Mouse (Mus musculus): ENCODE results near the gene Eml2.
"Not testable (repeated sequence)": the region's sequence is repeated elsewhere in the genome, so short reads cannot be mapped to it uniquely, and the experiment has no call there.

The Eml2 gene

DNA sequence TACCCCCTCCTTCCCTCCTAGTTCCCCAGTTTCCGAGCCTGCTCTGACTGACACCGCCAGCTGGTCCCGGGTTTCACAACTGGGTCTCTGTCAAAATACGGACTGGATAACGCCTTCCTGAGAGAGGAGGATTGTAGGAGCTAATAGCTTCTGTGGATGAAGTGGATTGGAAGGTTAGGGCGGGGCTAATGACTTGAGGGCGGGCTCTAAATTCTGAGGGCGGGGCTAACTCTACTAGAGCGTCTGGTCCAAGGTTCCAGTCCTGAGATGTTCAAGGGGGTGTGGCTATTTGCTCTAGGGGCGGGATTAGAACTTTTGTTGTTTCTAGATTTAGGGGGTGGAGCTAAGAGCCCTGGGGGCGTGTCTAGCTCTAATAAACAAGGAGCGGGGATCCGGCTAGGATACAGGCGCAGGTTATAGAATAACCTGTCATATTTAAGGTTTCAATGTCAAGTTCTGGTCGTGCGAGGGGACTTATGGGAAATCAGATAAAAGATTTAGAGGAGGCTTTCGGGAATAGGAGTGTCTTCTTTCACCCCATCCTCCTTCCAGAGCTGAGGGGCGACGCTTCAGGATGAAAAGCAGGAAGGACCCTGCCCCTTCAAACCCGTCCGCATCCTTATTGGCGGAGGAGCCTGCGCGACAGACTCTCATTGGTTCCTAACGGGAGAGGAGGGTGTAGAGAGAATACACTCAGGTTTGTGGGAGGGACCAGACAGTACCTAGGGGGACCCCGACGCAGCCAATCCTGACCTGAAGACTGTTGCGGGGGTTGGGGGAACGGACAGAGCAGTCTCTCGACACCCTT lies at the start of gene Eml2:
TSS of gene Eml2 (plus strand) at position 714 of the 808 bp plus-strand sequence.
- peak; percentile 85 for ATAC-seq (ENCODE audit: insufficient number of reproducible peaks, low FRiP score, low TSS enrichment)

DNA sequence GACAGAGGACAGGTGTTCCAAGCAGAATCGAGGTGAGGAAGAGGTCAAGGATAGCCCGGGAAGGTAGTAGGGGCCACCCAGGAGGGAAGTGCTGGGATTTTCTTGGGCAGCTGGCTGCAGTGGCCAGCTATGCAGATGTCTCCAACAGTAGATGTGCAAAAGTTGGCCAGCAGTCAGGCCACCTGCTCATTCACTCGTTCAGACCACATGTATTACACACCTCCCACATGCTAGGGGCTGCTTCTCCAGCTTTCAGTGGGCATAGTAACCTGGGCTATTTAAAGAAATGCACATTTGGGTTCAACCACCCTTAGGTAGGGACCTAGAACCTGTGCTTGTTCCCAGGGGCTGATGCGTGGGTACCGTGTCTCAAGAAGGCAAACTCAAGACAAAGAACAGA lies 48.5 kb upstream of the Eml2 start:
- no peak for ATAC-seq (ENCODE audit: insufficient number of reproducible peaks, low FRiP score, low TSS enrichment)

DNA sequence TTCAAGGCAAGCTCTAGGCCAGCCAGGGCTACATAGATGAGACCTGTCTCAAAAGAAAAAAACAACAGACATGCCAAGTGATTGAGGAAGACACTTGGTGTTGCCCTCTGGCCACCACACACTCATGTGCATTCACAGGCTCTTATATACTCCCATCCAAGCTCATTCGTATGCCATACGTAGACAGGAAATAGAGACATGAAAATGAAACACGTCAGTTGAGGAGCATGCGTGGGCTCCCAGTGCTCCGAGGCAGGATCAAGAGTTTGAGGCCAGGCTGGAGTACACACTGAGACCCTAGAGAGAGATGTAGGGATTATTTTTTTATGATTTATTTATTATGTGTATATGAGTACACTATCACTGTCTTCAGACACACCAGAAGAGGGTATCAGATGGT lies 46.8 kb upstream of the Eml2 start:
- ATAC-seq (ENCODE audit: insufficient number of reproducible peaks, low FRiP score, low TSS enrichment): no peak

- ATAC-seq (ENCODE audit: insufficient number of reproducible peaks, low FRiP score, low TSS enrichment): no peak
Observed at GRCm38 (mm10) chr7:19130657-19131056, 45.6 kb upstream of the Eml2 start.

DNA sequence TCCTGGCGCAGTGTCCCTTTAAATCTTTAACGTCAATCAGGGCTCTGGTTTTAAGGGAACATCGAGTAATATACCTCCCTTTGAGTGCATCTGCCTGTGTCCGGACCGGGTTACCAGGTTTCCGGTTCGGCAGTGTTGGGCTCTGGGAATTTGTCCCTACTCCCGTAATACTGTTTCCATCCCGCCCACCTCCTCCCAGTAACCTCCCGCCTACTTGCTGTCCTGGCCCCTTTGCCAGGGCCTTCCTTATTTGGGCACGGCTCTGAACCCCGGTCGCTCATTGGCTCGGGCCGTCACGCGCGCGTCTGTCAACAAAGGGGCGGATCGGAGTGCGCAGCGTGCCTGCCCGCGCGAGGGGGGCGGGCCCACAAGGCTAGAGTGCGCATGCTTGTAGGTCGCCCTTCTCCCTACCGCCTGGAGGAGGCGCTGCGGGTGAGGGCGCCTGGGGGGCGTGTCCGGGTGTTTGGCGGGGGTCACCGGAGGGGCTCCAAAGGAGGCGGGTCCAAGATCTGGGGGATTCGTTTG lies 44.8 kb upstream of the Eml2 start:
- peak; percentile 97 for ATAC-seq (ENCODE audit: insufficient number of reproducible peaks, low FRiP score, low TSS enrichment)

- ATAC-seq (ENCODE audit: insufficient number of reproducible peaks, low FRiP score, low TSS enrichment): no peak
Observed at GRCm38 (mm10) chr7:19136168-19136567, 40.1 kb upstream of the Eml2 start.

- no peak for ATAC-seq (ENCODE audit: insufficient number of reproducible peaks, low FRiP score, low TSS enrichment)
Observed at GRCm38 (mm10) chr7:19136673-19137334, 39.4 kb upstream of the Eml2 start.

DNA sequence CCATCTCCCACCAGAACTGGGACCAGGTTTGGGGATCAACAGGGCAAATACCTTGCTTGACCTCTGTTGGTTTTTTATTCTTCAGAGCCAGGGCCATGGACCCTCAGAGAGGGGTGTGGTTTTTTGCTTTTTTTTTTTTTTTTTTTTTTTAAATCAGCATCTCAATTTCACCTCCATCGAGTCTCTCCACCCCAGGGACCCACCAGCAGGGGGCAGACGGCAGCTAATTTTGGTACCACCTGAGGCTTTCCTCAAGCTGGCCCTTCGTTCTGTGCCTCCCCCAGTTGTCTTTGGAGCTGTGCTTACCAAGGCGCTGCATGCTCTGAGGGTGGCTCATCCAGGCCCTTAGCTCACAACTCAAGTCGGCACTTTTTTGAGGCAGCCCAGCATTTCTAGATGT lies 38.8 kb upstream of the Eml2 start:
- no peak for ATAC-seq (ENCODE audit: insufficient number of reproducible peaks, low FRiP score, low TSS enrichment)

DNA sequence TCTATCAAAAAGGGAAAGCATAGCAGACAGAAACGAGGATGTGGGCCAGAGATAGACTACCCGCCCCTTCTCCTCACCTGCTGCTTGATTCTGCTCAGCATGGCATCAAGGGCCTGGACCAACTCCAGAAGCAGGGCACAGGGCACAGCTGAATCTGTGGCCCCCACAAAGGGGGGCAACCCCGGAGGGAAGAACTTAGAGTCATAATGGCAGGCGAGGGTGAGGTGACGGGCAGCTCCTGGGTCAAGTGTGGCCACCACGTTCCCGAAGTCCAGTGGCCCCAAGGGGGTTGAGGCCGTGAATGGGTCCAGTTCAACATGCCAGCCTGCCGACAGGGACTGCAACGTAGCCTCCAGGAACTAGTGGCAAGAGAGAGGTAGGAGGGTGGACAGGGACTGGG lies 29.4 kb upstream of the Eml2 start:
- ATAC-seq (ENCODE audit: insufficient number of reproducible peaks, low FRiP score, low TSS enrichment): no peak

GRCm38 (mm10) chr7:19147497-19148045 lies 28.6 kb upstream of the Eml2 start:
- ATAC-seq (ENCODE audit: insufficient number of reproducible peaks, low FRiP score, low TSS enrichment): no peak

- ATAC-seq (ENCODE audit: insufficient number of reproducible peaks, low FRiP score, low TSS enrichment): no peak
Observed at GRCm38 (mm10) chr7:19148180-19148874, 27.9 kb upstream of the Eml2 start.

- ATAC-seq (ENCODE audit: insufficient number of reproducible peaks, low FRiP score, low TSS enrichment): peak; percentile 89
Observed at GRCm38 (mm10) chr7:19148875-19149541, 27.2 kb upstream of the Eml2 start, which contains the start of gene Qpctl. Qpctl (minus strand) TSS chr7:19149291.

GRCm38 (mm10) chr7:19149626-19150025 lies 26.6 kb upstream of the Eml2 start, which contains the start of gene Snrpd2:
Snrpd2 (plus strand) TSS chr7:19149722.
- peak; percentile 81 for ATAC-seq (ENCODE audit: insufficient number of reproducible peaks, low FRiP score, low TSS enrichment)

DNA sequence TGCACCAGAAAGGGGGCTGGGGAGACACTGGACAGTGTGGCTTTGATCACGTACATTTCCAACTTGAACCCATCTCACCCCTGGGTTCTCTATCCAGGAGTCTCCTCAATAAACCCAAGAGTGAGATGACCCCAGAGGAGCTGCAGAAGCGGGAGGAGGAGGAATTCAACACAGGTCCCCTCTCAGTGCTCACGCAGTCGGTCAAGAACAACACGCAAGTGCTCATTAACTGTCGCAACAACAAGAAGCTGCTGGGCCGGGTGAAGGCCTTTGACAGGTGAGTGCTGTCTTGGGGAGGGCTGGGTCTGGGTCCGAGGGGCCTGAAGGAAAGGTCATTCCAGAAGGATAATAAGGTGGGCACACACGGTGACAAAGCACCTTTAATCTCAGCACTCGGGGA lies 25.1 kb upstream of the Eml2 start:
- not testable (repeated sequence) for ATAC-seq (ENCODE audit: insufficient number of reproducible peaks, low FRiP score, low TSS enrichment)

DNA sequence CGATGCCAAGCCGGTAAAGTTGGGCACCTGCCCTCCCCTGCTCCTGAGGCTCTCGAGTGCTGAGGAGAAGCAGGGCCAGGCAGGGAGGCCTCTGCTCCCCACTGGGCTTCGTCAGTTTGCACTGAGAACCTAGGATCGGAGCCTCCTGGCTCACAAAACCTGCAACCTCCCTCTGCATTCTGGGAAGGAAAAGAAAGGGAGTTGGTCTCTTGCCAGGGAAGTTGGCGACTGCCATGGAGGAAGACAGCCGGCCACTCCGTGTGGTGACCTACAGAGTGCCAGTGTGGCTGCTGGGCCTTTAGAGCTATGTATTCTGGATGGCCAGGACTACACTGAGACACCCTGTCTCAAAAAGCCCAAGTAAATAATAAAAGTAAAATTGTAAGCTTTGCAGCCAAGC lies 21.4 kb upstream of the Eml2 start:
- no peak for ATAC-seq (ENCODE audit: insufficient number of reproducible peaks, low FRiP score, low TSS enrichment)

DNA sequence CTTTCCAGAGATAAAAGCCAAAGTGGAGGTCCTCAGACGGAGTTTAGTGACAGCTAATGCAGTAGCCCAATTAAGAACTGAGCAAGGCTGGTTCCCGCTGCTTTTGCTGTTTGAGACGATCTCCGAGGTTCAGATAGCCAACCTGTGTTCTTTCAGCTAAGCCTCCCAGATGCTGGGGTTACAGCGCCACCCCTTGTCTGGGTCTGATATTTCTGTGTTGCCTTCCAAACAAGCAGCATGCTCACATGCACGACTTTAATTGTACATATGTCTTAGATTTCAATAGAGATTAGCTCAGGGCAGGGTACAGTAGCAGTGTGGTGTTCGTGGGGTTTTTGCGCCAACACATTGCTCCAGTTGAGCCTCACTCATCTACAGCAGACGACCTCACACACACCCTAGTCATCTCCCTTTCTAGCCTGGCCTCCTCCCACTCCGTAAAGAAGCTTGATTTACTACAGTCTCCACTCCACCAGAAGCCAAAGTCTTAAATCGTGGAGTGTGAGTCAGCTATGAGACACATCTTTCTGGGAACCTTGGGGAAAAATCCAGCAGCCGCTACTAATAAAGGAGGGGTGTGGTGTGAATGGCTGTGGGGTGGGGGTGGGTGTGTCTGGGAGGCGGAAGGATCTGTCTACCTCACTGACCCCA lies 20.3 kb upstream of the Eml2 start:
- ATAC-seq (ENCODE audit: insufficient number of reproducible peaks, low FRiP score, low TSS enrichment): no peak

GRCm38 (mm10) chr7:19157160-19157800 lies 18.9 kb upstream of the Eml2 start:
- peak; percentile 68 for ATAC-seq (ENCODE audit: insufficient number of reproducible peaks, low FRiP score, low TSS enrichment)

GRCm38 (mm10) chr7:19158601-19159000 lies 17.6 kb upstream of the Eml2 start:
- ATAC-seq (ENCODE audit: insufficient number of reproducible peaks, low FRiP score, low TSS enrichment): no peak

DNA sequence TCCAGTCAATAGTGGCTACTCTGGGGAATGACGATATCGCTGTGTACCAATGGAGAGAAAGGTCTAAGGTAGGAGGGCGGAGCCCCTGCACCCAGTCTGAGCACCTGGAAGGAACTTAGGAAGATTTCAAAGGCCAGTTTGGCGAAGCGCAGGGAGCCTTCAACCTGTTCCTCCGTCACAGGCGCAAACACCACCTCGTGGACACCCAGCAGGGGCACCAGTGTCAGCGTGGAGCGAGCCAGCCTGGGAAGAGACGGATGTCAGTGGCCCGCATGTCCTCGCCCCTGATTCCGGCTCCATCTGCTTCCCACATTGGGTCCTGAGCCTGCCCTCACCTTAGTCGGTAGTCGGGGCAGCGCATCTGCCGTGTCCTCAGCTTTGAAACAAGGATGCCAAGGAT lies 16.8 kb upstream of the Eml2 start:
- no peak for ATAC-seq (ENCODE audit: insufficient number of reproducible peaks, low FRiP score, low TSS enrichment)

Measured in cerebellum, adult (tissue).